Mouse (Mus musculus): Measurements from ENCODE around the gene Ugt1a8. TPM values are rescaled to one million over a fixed set of nuclear protein-coding genes. Genes with fewer than 3 reads are reported as not detected.

Ugt1a8 gene
- polyA plus RNA-seq, 1 experiment, result 8.3 TPM

GRCm38 (mm10) chr1:88259643-88260024 is 172.0 kb downstream of the Ugt1a8 start:
- peaks cover 12% of the 10 kb centered on the region for H3K4me1 ChIP-seq (ENCODE audit: control insufficient read depth, insufficient read depth, low read length)
- TF ChIP-seq CTCF (IDR thresholded peaks at IDR 0.05; ENCODE audit: low read depth, low read length), result no peak
- TF ChIP-seq POLR2A (IDR thresholded peaks at IDR 0.05; ENCODE audit: borderline replicate concordance, low read depth, low read length), result no peak

GRCm38 (mm10) chr1:88260114-88260513 is 172.5 kb downstream of the Ugt1a8 start:
- no peak overlapping the region for H3K4me3 ChIP-seq (ENCODE audit: insufficient read depth, low read length)
- peaks cover 12% of the 10 kb centered on the region for H3K4me1 ChIP-seq (ENCODE audit: control insufficient read depth, insufficient read depth, low read length)
- TF ChIP-seq POLR2A (IDR thresholded peaks at IDR 0.05; ENCODE audit: borderline replicate concordance, low read depth, low read length), result no peak
- no peak for TF ChIP-seq CTCF (IDR thresholded peaks at IDR 0.05; ENCODE audit: low read depth, low read length)
- no peak overlapping the region for H3K27ac ChIP-seq (ENCODE audit: insufficient read depth, low read depth, low read length)

More at GRCm38 (mm10) chr1:88259643-88260024, 172.0 kb downstream of the Ugt1a8 start:
- Histone ChIP-seq H3K4me3 (ENCODE audit: insufficient read depth, low read length) (no peak overlapping the region), H3K27ac (ENCODE audit: insufficient read depth, low read depth, low read length) (no peak overlapping the region)

GRCm38 (mm10) chr1:88260604-88261377 is 173.2 kb downstream of the Ugt1a8 start:
- Histone ChIP-seq H3K4me3 (ENCODE audit: insufficient read depth, low read length) (no peak overlapping the region), H3K4me1 (ENCODE audit: control insufficient read depth, insufficient read depth, low read length) (peaks cover 12% of the 10 kb centered on the region), H3K27ac (ENCODE audit: insufficient read depth, low read depth, low read length) (no peak overlapping the region)
- TF ChIP-seq POLR2A (IDR thresholded peaks at IDR 0.05; ENCODE audit: borderline replicate concordance, low read depth, low read length), result no peak
- no peak for TF ChIP-seq CTCF (IDR thresholded peaks at IDR 0.05; ENCODE audit: low read depth, low read length)

GRCm38 (mm10) chr1:88261706-88262105 is 174.1 kb downstream of the Ugt1a8 start:
- TF ChIP-seq CTCF (IDR thresholded peaks at IDR 0.05; ENCODE audit: low read depth, low read length), result no peak
- no peak for TF ChIP-seq POLR2A (IDR thresholded peaks at IDR 0.05; ENCODE audit: borderline replicate concordance, low read depth, low read length)
- Histone ChIP-seq H3K4me3 (ENCODE audit: insufficient read depth, low read length) (no peak overlapping the region), H3K4me1 (ENCODE audit: control insufficient read depth, insufficient read depth, low read length) (peaks cover 12% of the 10 kb centered on the region), H3K27ac (ENCODE audit: insufficient read depth, low read depth, low read length) (no peak overlapping the region)

GRCm38 (mm10) chr1:88262255-88262654 is 174.6 kb downstream of the Ugt1a8 start:
- Histone ChIP-seq H3K4me3 (ENCODE audit: insufficient read depth, low read length) (no peak overlapping the region), H3K27ac (ENCODE audit: insufficient read depth, low read depth, low read length) (no peak overlapping the region), H3K4me1 (ENCODE audit: control insufficient read depth, insufficient read depth, low read length) (peaks cover 12% of the 10 kb centered on the region)
- TF ChIP-seq POLR2A (IDR thresholded peaks at IDR 0.05; ENCODE audit: borderline replicate concordance, low read depth, low read length) (no peak), CTCF (IDR thresholded peaks at IDR 0.05; ENCODE audit: low read depth, low read length) (no peak)

- TF ChIP-seq CTCF (IDR thresholded peaks at IDR 0.05; ENCODE audit: low read depth, low read length), result no peak
- TF ChIP-seq POLR2A (IDR thresholded peaks at IDR 0.05; ENCODE audit: borderline replicate concordance, low read depth, low read length), result no peak
- H3K4me3 ChIP-seq (ENCODE audit: insufficient read depth, low read length), result no peak overlapping the region
- H3K4me1 ChIP-seq (ENCODE audit: control insufficient read depth, insufficient read depth, low read length), result peaks cover 12% of the 10 kb centered on the region
- H3K27ac ChIP-seq (ENCODE audit: insufficient read depth, low read depth, low read length), result no peak overlapping the region
Observed at GRCm38 (mm10) chr1:88262961-88263360, 175.3 kb downstream of the Ugt1a8 start.

- H3K4me1 ChIP-seq (ENCODE audit: control insufficient read depth, insufficient read depth, low read length), result peaks cover 12% of the 10 kb centered on the region
- TF ChIP-seq POLR2A (IDR thresholded peaks at IDR 0.05; ENCODE audit: borderline replicate concordance, low read depth, low read length) (no peak), CTCF (IDR thresholded peaks at IDR 0.05; ENCODE audit: low read depth, low read length) (no peak)
- H3K4me3 ChIP-seq (ENCODE audit: insufficient read depth, low read length), result no peak overlapping the region
- no peak overlapping the region for H3K27ac ChIP-seq (ENCODE audit: insufficient read depth, low read depth, low read length)
Observed at GRCm38 (mm10) chr1:88263778-88264177, 176.2 kb downstream of the Ugt1a8 start.

GRCm38 (mm10) chr1:88264237-88264868 is 176.7 kb downstream of the Ugt1a8 start:
- Histone ChIP-seq H3K27ac (ENCODE audit: insufficient read depth, low read depth, low read length) (no peak overlapping the region), H3K4me3 (ENCODE audit: insufficient read depth, low read length) (no peak overlapping the region), H3K4me1 (ENCODE audit: control insufficient read depth, insufficient read depth, low read length) (peaks cover 12% of the 10 kb centered on the region)
- TF ChIP-seq POLR2A (IDR thresholded peaks at IDR 0.05; ENCODE audit: borderline replicate concordance, low read depth, low read length) (no peak), CTCF (IDR thresholded peaks at IDR 0.05; ENCODE audit: low read depth, low read length) (no peak)

GRCm38 (mm10) chr1:88264869-88265240 is 177.2 kb downstream of the Ugt1a8 start:
- Histone ChIP-seq H3K4me3 (ENCODE audit: insufficient read depth, low read length) (no peak overlapping the region), H3K4me1 (ENCODE audit: control insufficient read depth, insufficient read depth, low read length) (peaks cover 12% of the 10 kb centered on the region), H3K27ac (ENCODE audit: insufficient read depth, low read depth, low read length) (no peak overlapping the region)
- TF ChIP-seq CTCF (IDR thresholded peaks at IDR 0.05; ENCODE audit: low read depth, low read length), result no peak
- no peak for TF ChIP-seq POLR2A (IDR thresholded peaks at IDR 0.05; ENCODE audit: borderline replicate concordance, low read depth, low read length)

- Histone ChIP-seq H3K4me3 (ENCODE audit: insufficient read depth, low read length) (no peak overlapping the region), H3K27ac (ENCODE audit: insufficient read depth, low read depth, low read length) (no peak overlapping the region), H3K4me1 (ENCODE audit: control insufficient read depth, insufficient read depth, low read length) (peaks cover 12% of the 10 kb centered on the region)
- TF ChIP-seq CTCF (IDR thresholded peaks at IDR 0.05; ENCODE audit: low read depth, low read length), result no peak
- TF ChIP-seq POLR2A (IDR thresholded peaks at IDR 0.05; ENCODE audit: borderline replicate concordance, low read depth, low read length), result no peak
Observed at GRCm38 (mm10) chr1:88266123-88266522, 178.5 kb downstream of the Ugt1a8 start.

Measured in bone marrow macrophage, adult 2 months (primary cell).